Mouse (Mus musculus) thymus, adult 2 months (tissue): ENCODE measurements at regions not wholly inside any gene's neighbourhood (a gene's known extent, or its start where the extent isn't known, plus 50 kb on each side); places are given as distances from the start of the nearest gene placed in this dataset.
"Not testable (repeated sequence)": the region's sequence is repeated elsewhere in the genome, so short reads cannot be mapped to it uniquely, and the experiment has no call there.

Source experiments
- DNase-seq: peaks from one replicate; pipeline ENCODE4 v3.0.0; 2021
- H3K27ac ChIP-seq: fragments of 200-500 bp; 2 replicates; pipeline ENCODE4 v1.5.1; 2012; ENCODE audit warnings: low read length, control low read depth; ENCODE audit not compliant: control insufficient read depth, insufficient read depth
- H3K27me3 ChIP-seq: fragments of 200-500 bp; 2 replicates; pipeline ENCODE4 v1.6.1; 2012; ENCODE audit warnings: mild to moderate bottlenecking, low read length, moderate library complexity, mixed read lengths; ENCODE audit not compliant: control insufficient read depth, insufficient read depth
- H3K36me3 ChIP-seq: fragments of 200-500 bp; 2 replicates; pipeline ENCODE4 v1.6.1; 2012; ENCODE audit warnings: mild to moderate bottlenecking, low read length, moderate library complexity; ENCODE audit not compliant: control insufficient read depth, insufficient read depth
- H3K4me1 ChIP-seq: fragments of 200-500 bp; replicated peaks from 2 replicates; pipeline ENCODE4 v1.6.1; 2012; ENCODE audit warnings: low read length; ENCODE audit not compliant: control insufficient read depth, insufficient read depth
- H3K4me3 ChIP-seq: fragments of 200-500 bp; 2 replicates; pipeline ENCODE4 v1.5.1; 2012; ENCODE audit warnings: mild to moderate bottlenecking, low read length, control low read depth, moderate library complexity; ENCODE audit not compliant: control insufficient read depth, insufficient read depth
- CTCF ChIP-seq: fragments of 200-500 bp; IDR thresholded peaks from 2 replicates; pipeline ENCODE4 v1.5.1; 2012; ENCODE audit warnings: mild to moderate bottlenecking, control low read depth, low read length, moderate library complexity, borderline replicate concordance; ENCODE audit not compliant: control insufficient read depth, poor library complexity, insufficient read depth; ENCODE audit errors: extremely low read depth
- POLR2A ChIP-seq: fragments of 200-500 bp; IDR thresholded peaks from 2 replicates; pipeline ENCODE4 v1.6.1; 2012; ENCODE audit warnings: mild to moderate bottlenecking, low read length, control low read depth, moderate library complexity; ENCODE audit not compliant: control insufficient read depth, poor library complexity, insufficient read depth; ENCODE audit errors: extremely low read depth
- whole genome bisulfite sequencing: fragments of 180-500 bp; shearing (Covaris S2); methylation state at CpG from one replicate; pipeline ENCODE4 v1.1.7; 2018; 5-methylcytosine and 5-hydroxymethylcytosine counted together

GRCm38 (mm10) chr10:111626009-111626408 is 119.9 kb downstream of the Phlda1 start:
- Histone ChIP-seq H3K27me3 (no peaks in the 10 kb centered on the region), H3K27ac (no peak overlapping the region), H3K36me3 (no peaks in the 10 kb centered on the region), H3K4me3 (no peak overlapping the region), H3K4me1 (peaks cover 4% of the 10 kb centered on the region; the same call in 1 of the 2 replicates)
- WGBS = 91% methylated on average over 6 of the region's 6 CpGs
- TF ChIP-seq POLR2A (no peak), CTCF (no peak)
- no peak for DNase-seq

DNA sequence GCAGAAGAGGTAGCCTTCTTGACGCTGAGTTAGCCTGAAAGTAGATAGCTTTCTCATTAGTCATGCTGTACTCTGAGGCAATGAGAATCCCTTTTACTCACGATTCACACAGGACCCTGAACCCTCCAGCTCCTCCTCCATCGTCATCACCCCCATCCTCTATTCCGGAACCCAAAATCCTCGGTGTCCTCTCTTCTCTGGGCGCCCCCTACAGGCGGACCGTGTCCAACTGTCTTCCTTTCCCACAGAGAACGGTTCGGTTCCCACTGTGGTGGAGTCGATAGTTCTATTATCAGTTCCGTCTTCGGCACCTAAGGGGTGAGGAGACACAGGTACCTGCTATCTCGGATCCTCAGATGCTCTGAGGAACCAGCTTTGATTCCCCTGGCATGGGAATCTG is 130.2 kb downstream of the Phlda1 start:
- H3K27me3 ChIP-seq = no peaks in the 10 kb centered on the region
- H3K4me3 ChIP-seq = no peak overlapping the region
- H3K36me3 ChIP-seq = no peaks in the 10 kb centered on the region
- H3K27ac ChIP-seq = no peak overlapping the region
- 60% methylated on average over 14 of the region's 14 CpGs for WGBS
- H3K4me1 ChIP-seq = no peaks in the 10 kb centered on the region
- peak; percentile 64 for DNase-seq
- TF ChIP-seq POLR2A (no peak), CTCF (peak; percentile 67; the same call in 1 of the 2 replicates)

- no peak for TF ChIP-seq POLR2A
- no peak for TF ChIP-seq CTCF
- 96% methylated on average over 12 of the region's 12 CpGs for WGBS
- Histone ChIP-seq H3K36me3 (no peaks in the 10 kb centered on the region), H3K4me3 (no peak overlapping the region), H3K27ac (no peak overlapping the region), H3K27me3 (no peaks in the 10 kb centered on the region), H3K4me1 (no peaks in the 10 kb centered on the region)
- DNase-seq = no peak
Observed at GRCm38 (mm10) chr10:111637084-111637735, 131.1 kb downstream of the Phlda1 start.

- Histone ChIP-seq H3K4me1 (no peaks in the 10 kb centered on the region), H3K4me3 (no peak overlapping the region), H3K27ac (no peak overlapping the region), H3K27me3 (no peaks in the 10 kb centered on the region), H3K36me3 (no peaks in the 10 kb centered on the region)
- DNase-seq = no peak
- 97% methylated on average over 7 of the region's 7 CpGs for WGBS
- TF ChIP-seq POLR2A = no peak
- TF ChIP-seq CTCF = no peak
Observed at GRCm38 (mm10) chr10:111639866-111640265, 133.8 kb downstream of the Phlda1 start.

- H3K4me3 ChIP-seq = no peak overlapping the region
- H3K4me1 ChIP-seq = no peaks in the 10 kb centered on the region
- WGBS = 94% methylated on average over 2 of the region's 2 CpGs
- H3K36me3 ChIP-seq = no peaks in the 10 kb centered on the region
- no peak for DNase-seq
- H3K27ac ChIP-seq = no peak overlapping the region
- no peaks in the 10 kb centered on the region for H3K27me3 ChIP-seq
- no peak for TF ChIP-seq POLR2A
- no peak for TF ChIP-seq CTCF
Observed at GRCm38 (mm10) chr10:111642683-111643082, 136.6 kb downstream of the Phlda1 start.

DNA sequence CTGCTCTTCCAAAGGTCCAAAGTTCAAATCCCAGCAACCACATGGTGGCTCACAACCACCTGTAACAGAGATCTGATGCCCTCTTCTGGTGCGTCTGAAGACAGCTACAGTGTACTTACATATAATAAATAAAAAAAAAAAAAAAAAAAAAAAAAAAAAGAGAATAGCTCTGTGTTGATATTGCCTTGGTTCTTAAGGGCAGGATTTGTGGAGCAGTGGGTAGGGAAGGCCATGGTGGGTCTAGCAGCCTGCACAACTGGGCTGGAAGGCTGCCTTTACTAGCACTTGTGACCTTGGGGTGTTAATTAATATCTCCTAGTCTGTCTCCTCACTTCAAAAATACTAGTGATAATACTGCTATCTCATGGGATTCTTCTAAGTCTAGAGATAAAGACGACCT is 147.7 kb downstream of the Phlda1 start:
- whole genome bisulfite sequencing = 91% methylated on average over 2 of the region's 2 CpGs
- DNase-seq, H3K27ac ChIP-seq, H3K27me3 ChIP-seq, H3K4me3 ChIP-seq, H3K36me3 ChIP-seq, H3K4me1 ChIP-seq: not testable (repeated sequence)
